23 mouse cellular contexts compared by ENCODE assay signal in the genomic region with DNA sequence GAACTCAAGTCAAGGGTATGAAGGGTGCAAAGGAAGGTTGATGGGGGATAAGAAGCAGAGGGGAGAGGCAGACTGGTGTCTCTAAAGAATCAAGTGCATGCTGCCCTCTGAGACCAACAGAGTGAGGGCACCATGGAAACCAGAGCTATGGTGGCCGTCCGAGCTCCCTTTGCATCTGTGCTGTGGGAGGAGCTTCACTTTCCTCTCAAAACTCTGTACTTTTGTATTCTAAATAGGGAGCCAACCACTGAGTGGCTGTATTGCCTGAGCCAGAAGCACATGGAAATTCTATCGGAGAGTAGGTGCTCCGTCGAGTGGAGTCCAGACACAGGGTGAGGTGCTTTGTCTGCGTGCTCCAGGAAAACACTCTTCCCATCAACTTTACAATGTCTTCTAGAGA.
"Had no signal": no experiment of that assay in that cellular context is flagged by ENCODE, and none has a peak within 500 bp of the region (broad histone marks: within the 10 kb centered on the region; RNA-seq: fewer than 3 reads in every experiment).

No protein-coding gene starts in this region.

- H3K9me3 ChIP-seq: heart, embryonic 10.5 days; heart, embryonic 12.5 days; intestine, embryonic 15.5 days; liver, embryonic 13.5 days; liver, embryonic 15.5 days had no signal

- H3K4me2 ChIP-seq: heart, embryonic 12.5 days; hindbrain, embryonic 14.5 days; intestine, embryonic 15.5 days; liver, embryonic 11.5 days; liver, embryonic 13.5 days; liver, embryonic 15.5 days had no signal

- ATAC-seq: hindbrain, embryonic 16.5 days; inflammation-experienced regulatory T-cells, adult 6 months; intestine, embryonic 15.5 days; intestine, postnatal 0 days had no signal

- H3K4me1 ChIP-seq: heart, embryonic 10.5 days; heart, embryonic 12.5 days; intestine, embryonic 15.5 days; liver, embryonic 13.5 days; liver, embryonic 15.5 days had no signal

- DNase-seq: gastrocnemius, adult 2 months; gastrocnemius, postnatal 10 days; gastrocnemius, postnatal 25 days; heart, postnatal 10 days; heart, postnatal 4 days; kidney, adult 18-20 months; kidney, adult 8-10 months; kidney, postnatal 10 days; kidney, postnatal 25 days; kidney, postnatal 4 days; liver; liver, embryonic 13.5 days had no signal

- H3K36me3 ChIP-seq: heart, embryonic 10.5 days; heart, embryonic 12.5 days; intestine, embryonic 15.5 days; liver, embryonic 13.5 days; liver, embryonic 15.5 days had no signal

- H3K27ac ChIP-seq: gastrocnemius, adult 2 months; heart, embryonic 10.5 days; hindbrain, embryonic 14.5 days; intestine, embryonic 15.5 days; layer of hippocampus, adult 2 months; left cerebral cortex, adult 2 months; liver, embryonic 13.5 days; liver, embryonic 15.5 days had no signal

- H3K4me3 ChIP-seq: gastrocnemius, adult 2 months; heart, embryonic 10.5 days; heart, embryonic 12.5 days; intestine, embryonic 15.5 days; layer of hippocampus, adult 2 months; left cerebral cortex, adult 2 months; liver, embryonic 13.5 days; liver, embryonic 15.5 days had no signal

- H3K9ac ChIP-seq: heart, embryonic 12.5 days; hindbrain, embryonic 14.5 days; intestine, embryonic 15.5 days; liver, embryonic 13.5 days; liver, embryonic 15.5 days had no signal

- H3K27me3 ChIP-seq: intestine, embryonic 15.5 days; liver, embryonic 13.5 days; liver, embryonic 15.5 days had no signal
